Mouse (Mus musculus) layer of hippocampus, adult 18-20 months (tissue): ENCODE measurements at regions not wholly inside any gene's neighbourhood (a gene's known extent, or its start where the extent isn't known, plus 50 kb on each side); places are given as distances from the start of the nearest gene placed in this dataset.
"Not testable (repeated sequence)": the region's sequence is repeated elsewhere in the genome, so short reads cannot be mapped to it uniquely, and the experiment has no call there.

Source experiments
- DNase-seq, 2 experiments: peaks; one replicate each; pipeline ENCODE4 v3.0.0; 2022; ENCODE audit warnings: low spot score in 2 of 2

DNA sequence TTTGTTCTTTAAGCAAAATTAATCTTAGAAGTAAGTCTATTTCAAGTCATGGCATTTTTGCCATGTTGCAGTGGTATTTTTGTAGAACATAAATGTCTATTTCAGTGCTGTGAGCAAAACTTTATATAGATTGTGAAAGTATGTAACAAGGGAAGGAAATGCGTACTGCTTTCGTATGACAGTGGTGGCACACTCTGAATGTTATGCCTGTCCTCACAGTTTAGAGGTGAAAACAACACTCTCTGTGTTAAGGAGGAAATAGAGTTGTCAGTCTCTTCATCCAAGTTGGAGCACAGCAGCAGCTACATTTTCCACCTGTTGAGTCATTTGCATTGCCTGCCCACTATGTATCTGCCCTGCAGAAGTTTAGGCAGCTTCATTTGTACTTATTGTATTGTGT lies 550.0 kb upstream of the Gm10801 start:
- DNase-seq, result no peak

- DNase-seq, result peak in 1 of 2 experiments; percentile 54
These were observed 538.6 kb upstream of the Gm10801 start for GRCm38 (mm10) chr2:98123441-98123840.

- peak in 1 of 2 experiments; percentile 5 for DNase-seq
These were observed 537.4 kb upstream of the Gm10801 start for GRCm38 (mm10) chr2:98124646-98125045.

DNA sequence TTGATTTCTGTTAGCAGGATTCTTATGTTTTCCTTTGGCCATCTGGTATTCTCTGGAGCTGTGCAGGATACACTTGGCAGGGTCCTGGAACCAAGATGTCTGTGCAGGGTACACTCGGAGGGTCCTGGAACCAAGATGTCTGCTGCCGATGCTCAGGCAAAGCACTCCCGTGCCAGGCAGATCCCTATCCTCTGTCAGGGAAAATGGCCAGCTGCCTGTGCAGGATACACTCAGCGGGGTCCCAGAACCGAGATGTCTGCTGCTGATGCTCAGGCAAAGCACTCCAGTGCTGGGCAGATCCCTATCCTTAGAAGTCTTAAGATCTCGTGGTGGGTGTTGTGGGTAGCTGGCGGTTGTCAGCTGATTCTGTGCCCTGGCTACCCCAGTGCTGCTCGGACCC lies 521.6 kb upstream of the Gm10801 start:
- DNase-seq, result not testable (repeated sequence)

DNA sequence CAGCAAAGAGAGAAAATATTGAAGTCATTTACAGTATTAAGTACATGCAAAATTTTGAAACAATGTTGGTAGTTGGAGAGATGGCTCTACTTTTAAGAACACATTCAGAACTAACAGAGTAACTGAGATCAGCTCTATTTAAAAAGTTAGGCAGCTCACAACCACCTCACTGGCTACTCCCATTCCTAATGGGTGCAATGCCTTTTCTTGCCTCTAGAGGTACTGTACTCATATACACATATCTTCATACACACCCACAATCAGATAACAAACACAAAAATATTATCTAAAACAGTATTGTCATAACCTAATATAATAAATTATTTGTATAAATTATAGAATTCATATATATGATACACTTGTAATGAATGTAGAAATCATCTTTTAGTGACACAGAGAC lies 518.3 kb upstream of the Gm10801 start:
- DNase-seq, result no peak
